Mouse (Mus musculus) CH12.LX (cell line): ENCODE data around the gene Zfp444. TPM values are rescaled to one million over a fixed set of nuclear protein-coding genes. Genes with fewer than 3 reads are reported as not detected.

Experiments
- DNase-seq: peaks from one replicate; pipeline ENCODE4 v3.0.0-alpha.2; 2013; ENCODE audit errors: extremely low read depth
- H3K27ac ChIP-seq: 2 replicates; pipeline ENCODE4 v1.5.1; 2012; ENCODE audit warnings: low read depth, mild to moderate bottlenecking, control low read depth, moderate library complexity; ENCODE audit not compliant: insufficient read depth
- H3K27me3 ChIP-seq: replicated peaks from 2 replicates; pipeline ENCODE3; 2012; ENCODE audit warnings: inconsistent platforms
- H3K36me3 ChIP-seq, 2 experiments: replicated peaks in 1 of 2; 2 replicates each; pipeline versions ENCODE3 to v1.6.1; 2012; ENCODE audit warnings: inconsistent platforms in 1 of 2, low read length in 1 of 2, mild to moderate bottlenecking in 1 of 2, mixed read lengths in 1 of 2, moderate library complexity in 1 of 2; ENCODE audit not compliant: control insufficient read depth in 1 of 2, insufficient read depth in 1 of 2
- H3K4me1 ChIP-seq, 2 experiments: 2 replicates each; pipeline ENCODE4 v1.6.1; 2012; ENCODE audit warnings: inconsistent platforms in 1 of 2, moderate library complexity in 1 of 2; ENCODE audit not compliant: insufficient read depth in 2 of 2, control insufficient read depth in 1 of 2
- H3K4me2 ChIP-seq: 2 replicates; pipeline ENCODE4 v1.6.1; 2012; ENCODE audit warnings: low read depth, mild to moderate bottlenecking, control low read depth; ENCODE audit not compliant: poor library complexity, insufficient read depth, severe bottlenecking
- H3K4me3 ChIP-seq, 3 experiments: fragments of 150-350 bp in 1 of 3; sonication (generic) in 1 of 3; replicated peaks in 1 of 3; 2 replicates each; pipeline versions ENCODE3 to v1.5.1; 2011 to 2012; ENCODE audit warnings: low read depth in 2 of 3, low read length in 2 of 3, mild to moderate bottlenecking in 2 of 3, moderate library complexity in 2 of 3, control low read depth in 1 of 3, improper control_type of control experiment in 1 of 3, inconsistent platforms in 1 of 3, mixed read lengths in 1 of 3; ENCODE audit not compliant: poor library complexity in 1 of 3
- H3K79me2 ChIP-seq: replicated peaks from 2 replicates; pipeline ENCODE4 v1.6.1; 2012; ENCODE audit warnings: mild to moderate bottlenecking, moderate library complexity; ENCODE audit not compliant: control insufficient read depth, poor library complexity, insufficient read depth, severe bottlenecking; ENCODE audit errors: extremely low read depth
- H3K9ac ChIP-seq: 2 replicates; pipeline ENCODE4 v1.6.1; 2012; ENCODE audit warnings: low read depth, mild to moderate bottlenecking, control low read depth, moderate library complexity; ENCODE audit not compliant: insufficient read depth
- H3K9me3 ChIP-seq: replicated peaks from 2 replicates; pipeline ENCODE3; 2012; ENCODE audit warnings: low read length, inconsistent platforms, mixed read lengths
- BHLHE40 ChIP-seq: IDR thresholded peaks from 2 replicates; pipeline ENCODE4 v1.6.1; 2011; ENCODE audit warnings: mild to moderate bottlenecking, low read depth, low read length, improper control_type of control experiment
- CHD1 ChIP-seq: IDR thresholded peaks from 2 replicates; pipeline ENCODE4 v1.6.1; 2012; ENCODE audit warnings: low read depth, low read length, improper control_type of control experiment, inconsistent platforms
- CHD2 ChIP-seq: IDR thresholded peaks from 2 replicates; pipeline ENCODE4 v1.6.1; 2011; ENCODE audit warnings: low read length, improper control_type of control experiment
- CTCF ChIP-seq, 2 experiments: IDR thresholded peaks in 1 of 2; conservative IDR thresholded peaks in 1 of 2; 2 replicates each; pipeline ENCODE4 v1.5.1; 2011 to 2012; ENCODE audit warnings: low read depth in 2 of 2, low read length in 2 of 2, improper control_type of control experiment in 1 of 2, inconsistent platforms in 1 of 2, mild to moderate bottlenecking in 1 of 2, moderate library complexity in 1 of 2
- E2F4 ChIP-seq: IDR thresholded peaks from 2 replicates; pipeline ENCODE4 v1.6.1; 2011; ENCODE audit warnings: low read depth, low read length, improper control_type of control experiment; ENCODE audit not compliant: insufficient replicate concordance
- ELF1 ChIP-seq: IDR thresholded peaks from 2 replicates; pipeline ENCODE4 v1.6.1; 2014; ENCODE audit warnings: low read depth, mild to moderate bottlenecking, inconsistent platforms, low read length, improper control_type of control experiment
- EP300 ChIP-seq: IDR thresholded peaks from 2 replicates; pipeline ENCODE4 v1.6.1; 2011; ENCODE audit warnings: low read length, improper control_type of control experiment
- ETS1 ChIP-seq: conservative IDR thresholded peaks from 2 replicates; pipeline ENCODE4 v1.6.1; 2012; ENCODE audit warnings: low read depth, mild to moderate bottlenecking, inconsistent platforms, low read length, improper control_type of control experiment, moderate library complexity
- GABPA ChIP-seq: IDR thresholded peaks from 2 replicates; pipeline ENCODE4 v1.6.1; 2012; ENCODE audit warnings: low read depth, low read length, improper control_type of control experiment, inconsistent platforms; ENCODE audit not compliant: insufficient replicate concordance
- HCFC1 ChIP-seq: IDR thresholded peaks from 2 replicates; pipeline ENCODE4 v1.6.1; 2012; ENCODE audit warnings: low read depth, mild to moderate bottlenecking, inconsistent platforms, low read length, improper control_type of control experiment
- IRF4 ChIP-seq: IDR thresholded peaks from 2 replicates; pipeline ENCODE4 v1.6.1; 2014; ENCODE audit warnings: low read depth, mild to moderate bottlenecking, inconsistent platforms, low read length, improper control_type of control experiment
- KAT2A ChIP-seq: IDR thresholded peaks from 2 replicates; pipeline ENCODE4 v1.6.1; 2012; ENCODE audit warnings: low read length, improper control_type of control experiment, inconsistent platforms; ENCODE audit not compliant: insufficient replicate concordance
- MAX ChIP-seq: IDR thresholded peaks from 2 replicates; pipeline ENCODE4 v1.6.1; 2011; ENCODE audit warnings: low read length, improper control_type of control experiment
- MEF2A ChIP-seq: IDR thresholded peaks from 2 replicates; pipeline ENCODE4 v1.6.1; 2014; ENCODE audit warnings: low read depth, mild to moderate bottlenecking, inconsistent platforms, low read length, improper control_type of control experiment, borderline replicate concordance
- MXI1 ChIP-seq: IDR thresholded peaks from 2 replicates; pipeline ENCODE4 v1.6.1; 2011; ENCODE audit warnings: mild to moderate bottlenecking, low read depth, low read length, improper control_type of control experiment
- MYC ChIP-seq: IDR thresholded peaks from 2 replicates; pipeline ENCODE4 v1.6.1; 2011; ENCODE audit warnings: low read depth, mild to moderate bottlenecking, improper control_type of control experiment, low read length
- NELFE ChIP-seq: IDR thresholded peaks from 2 replicates; pipeline ENCODE4 v1.6.1; 2011; ENCODE audit warnings: low read depth, low read length, improper control_type of control experiment
- PAX5 ChIP-seq: IDR thresholded peaks from 2 replicates; pipeline ENCODE4 v1.6.1; 2012; ENCODE audit warnings: low read length, inconsistent platforms, mixed read lengths
- POLR2A ChIP-seq: IDR thresholded peaks from 2 replicates; pipeline ENCODE4 v1.6.1; 2011; ENCODE audit warnings: low read depth, mild to moderate bottlenecking, improper control_type of control experiment, low read length
- POLR2AphosphoS2 ChIP-seq: IDR thresholded peaks from 2 replicates; pipeline ENCODE4 v1.6.1; 2011; ENCODE audit warnings: low read depth, low read length, improper control_type of control experiment
- RAD21 ChIP-seq: IDR thresholded peaks from 2 replicates; pipeline ENCODE4 v1.6.1; 2011; ENCODE audit warnings: low read depth, mild to moderate bottlenecking, low read length, improper control_type of control experiment, moderate library complexity
- RCOR1 ChIP-seq: conservative IDR thresholded peaks from 2 replicates; pipeline ENCODE4 v1.6.1; 2012; ENCODE audit warnings: low read depth, mild to moderate bottlenecking, inconsistent platforms, low read length, improper control_type of control experiment
- SIN3A ChIP-seq: IDR thresholded peaks from 2 replicates; pipeline ENCODE4 v1.6.1; 2012; ENCODE audit warnings: low read length, improper control_type of control experiment, inconsistent platforms
- SMC3 ChIP-seq: IDR thresholded peaks from 2 replicates; pipeline ENCODE4 v1.6.1; 2011; ENCODE audit warnings: low read depth, low read length, improper control_type of control experiment
- TBP ChIP-seq: conservative IDR thresholded peaks from 2 replicates; pipeline ENCODE4 v1.6.1; 2011; ENCODE audit warnings: low read depth, low read length, improper control_type of control experiment
- TCF12 ChIP-seq: IDR thresholded peaks from 2 replicates; pipeline ENCODE4 v1.6.1; 2014; ENCODE audit warnings: low read depth, mild to moderate bottlenecking, inconsistent platforms, low read length, improper control_type of control experiment
- USF1 ChIP-seq: IDR thresholded peaks from 2 replicates; pipeline ENCODE4 v1.6.1; 2014; ENCODE audit warnings: low read depth, mild to moderate bottlenecking, inconsistent platforms, low read length, improper control_type of control experiment
- USF2 ChIP-seq: conservative IDR thresholded peaks from 2 replicates; pipeline ENCODE4 v1.6.1; 2011; ENCODE audit warnings: low read depth, low read length, improper control_type of control experiment
- ZC3H11A ChIP-seq: IDR thresholded peaks from 2 replicates; pipeline ENCODE4 v1.6.1; 2012; ENCODE audit warnings: low read depth, mild to moderate bottlenecking, inconsistent platforms, low read length, improper control_type of control experiment
- ZKSCAN1 ChIP-seq: IDR thresholded peaks from 2 replicates; pipeline ENCODE4 v1.6.1; 2012; ENCODE audit warnings: low read depth, inconsistent platforms, low read length, improper control_type of control experiment, borderline replicate concordance
- ZNF384 ChIP-seq: IDR thresholded peaks from 2 replicates; pipeline ENCODE4 v1.6.1; 2012; ENCODE audit warnings: low read depth, low read length, improper control_type of control experiment, inconsistent platforms
- dilution Hi-C: fragments of 300-500 bp; cut with MboI; formaldehyde crosslinking; loops from 2 replicates; pipeline ENCODE4 v1.14.3; 2020; ENCODE audit warnings: low sequenced_read_pairs; ENCODE audit not compliant: extremely low pct_unique_long_range_greater_than_20kb, extremely low pct_ligation_motif_present
- in situ Hi-C: fragments of 300-500 bp; cut with MboI; formaldehyde crosslinking; loops from 3 replicates; pipeline ENCODE4 v1.14.3; 2019; ENCODE audit warnings: low sequenced_read_pairs, low pct_ligation_motif_present, low pct_unique_long_range_greater_than_20kb, mixed read lengths
- polyA plus RNA-seq: library from polyadenylated mRNA; unstranded; fragments of >175 nt; gene quantifications from 2 replicates; pipeline ENCODE4 v1.2.1, GENCODE M21; 2012; ENCODE audit warnings: low read depth; ENCODE audit not compliant: insufficient read length
- total RNA-seq, 2 experiments: library from RNA; depleted of rRNA; stranded (reverse); fragments of 300-350 nt in 1 of 2; fragments of >200 nt in 1 of 2; gene quantifications; 2 replicates each; pipeline ENCODE4 v1.2.3; 2012 to 2014

Gene Zfp444
- total and polyA plus RNA-seq, 3 experiments, result 16.0 to 23.3 (median 18.1) TPM

GRCm38 (mm10) chr7:6220147-6220546 is 48.1 kb downstream of the Zfp444 start:
- no peaks in the 10 kb centered on the region for H3K36me3 ChIP-seq
- dilution Hi-C loops, result no loop called here
- TF ChIP-seq ZKSCAN1, result no peak
- TF ChIP-seq E2F4, result no peak
- no peak for TF ChIP-seq ELF1
- no peak for TF ChIP-seq IRF4
- TF ChIP-seq RCOR1, result no peak
- TF ChIP-seq TBP, result no peak
- TF ChIP-seq EP300, result no peak
- TF ChIP-seq TCF12, result no peak
- no peak for TF ChIP-seq MAX
- no peak for TF ChIP-seq GABPA
- TF ChIP-seq PAX5, result no peak
- no peak for TF ChIP-seq MXI1
- no peak for TF ChIP-seq CTCF (conservative IDR thresholded peaks at IDR 0.05 in 1 of 2, IDR thresholded peaks at IDR 0.05 in 1 of 2; ENCODE audit: low read depth in 2 of 2, low read length in 2 of 2)
- no peak for TF ChIP-seq BHLHE40
- TF ChIP-seq MYC, result no peak
- TF ChIP-seq POLR2A, result no peak
- no peak for TF ChIP-seq USF1
- TF ChIP-seq ETS1, result no peak

DNA sequence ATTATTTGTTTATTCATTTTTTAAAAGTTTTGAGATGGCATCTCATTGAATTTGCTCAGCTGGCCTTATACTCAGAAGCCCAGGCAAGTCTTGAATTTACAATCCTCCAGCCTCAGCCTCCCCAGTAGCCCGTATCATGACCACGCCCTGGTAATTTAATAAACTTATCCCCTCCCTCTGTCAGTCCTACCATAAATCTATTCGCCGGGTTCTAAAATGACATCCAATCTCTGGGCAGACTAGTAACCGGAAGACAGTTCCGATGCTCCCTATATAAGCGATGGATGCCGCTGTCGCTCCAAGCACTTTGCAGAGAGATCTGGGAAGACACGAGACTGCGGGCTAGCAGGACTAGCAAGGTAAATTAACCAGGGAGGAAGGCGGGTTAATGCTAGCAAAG is 50.0 kb downstream of the Zfp444 start, which contains the start of gene Zscan5b:
TSS of gene Zscan5b (plus strand) at position 301 of the 400 bp plus-strand sequence.
- TF ChIP-seq KAT2A, result no peak
- no peak for TF ChIP-seq POLR2A
- no peak for TF ChIP-seq ZKSCAN1
- TF ChIP-seq NELFE, result no peak
- no peak for TF ChIP-seq CHD1
- TF ChIP-seq MEF2A, result no peak
- no peak for TF ChIP-seq MYC
- no peak for TF ChIP-seq USF2
- no peak for TF ChIP-seq ZNF384
- TF ChIP-seq CHD2, result no peak
- TF ChIP-seq HCFC1, result no peak
- no peak for TF ChIP-seq MAX
- TF ChIP-seq TCF12, result no peak
- no peak for TF ChIP-seq PAX5
- no peak for TF ChIP-seq SMC3
- TF ChIP-seq RAD21, result no peak
- no peak for TF ChIP-seq ZC3H11A
- TF ChIP-seq SIN3A, result no peak
- no peak for TF ChIP-seq POLR2AphosphoS2
- Histone ChIP-seq H3K27ac (no peak within 1 kb of the TSS), H3K4me1 (no peaks in the 10 kb centered on the region), H3K27me3 (peaks cover 29% of the 10 kb centered on the region), H3K79me2 (no peaks in the 10 kb centered on the region), H3K9ac (no peak within 1 kb of the TSS), H3K4me3 (no peak within 1 kb of the TSS), H3K4me2 (no peak within 1 kb of the TSS), H3K36me3 (no peaks in the 10 kb centered on the region), H3K9me3 (peaks cover 8% of the 10 kb centered on the region)
- DNase-seq, result no peak
- in situ Hi-C loops (no loop called here), dilution Hi-C loops (no loop called here)

More at GRCm38 (mm10) chr7:6220147-6220546, 48.1 kb downstream of the Zfp444 start:
- Histone ChIP-seq H3K27me3 (peaks cover 38% of the 10 kb centered on the region), H3K4me1 (no peaks in the 10 kb centered on the region), H3K4me2 (no peak overlapping the region), H3K9ac (no peak overlapping the region), H3K79me2 (no peaks in the 10 kb centered on the region), H3K4me3 (no peak overlapping the region), H3K9me3 (peaks cover 7% of the 10 kb centered on the region), H3K27ac (no peak overlapping the region)
- in situ Hi-C loops, result no loop called here
- no peak for DNase-seq
